Mouse (Mus musculus): ENCODE data around the gene Dpysl4.

Gene Dpysl4

GRCm38 (mm10) chr7:139092676-139093075, 6.9 kb downstream of the Dpysl4 start:
- H3K9me3 ChIP-seq (ENCODE audit: low read length) = no peaks in the 10 kb centered on the region
- H3K4me1 ChIP-seq (replicated peaks; ENCODE audit: low read depth, low read length) = peaks cover 11% of the 10 kb centered on the region; the same call in 1 of the 2 replicates
- H3K4me3 ChIP-seq (replicated peaks; ENCODE audit: low read length) = no peak overlapping the region
- no peak for TF ChIP-seq NANOG (IDR thresholded peaks at IDR 0.05; ENCODE audit: borderline replicate concordance, low read length)
- TF ChIP-seq POU5F1 (IDR thresholded peaks at IDR 0.05; ENCODE audit: borderline replicate concordance, low read length) = no peak
- no peak for TF ChIP-seq CTCF (conservative IDR thresholded peaks at IDR 0.05; ENCODE audit: low read length)
- no peaks in the 10 kb centered on the region for H3K36me3 ChIP-seq (ENCODE audit: insufficient read depth, low read length)
- peaks cover 60% of the 10 kb centered on the region for H3K27me3 ChIP-seq (ENCODE audit: insufficient read depth, low read length)

DNA sequence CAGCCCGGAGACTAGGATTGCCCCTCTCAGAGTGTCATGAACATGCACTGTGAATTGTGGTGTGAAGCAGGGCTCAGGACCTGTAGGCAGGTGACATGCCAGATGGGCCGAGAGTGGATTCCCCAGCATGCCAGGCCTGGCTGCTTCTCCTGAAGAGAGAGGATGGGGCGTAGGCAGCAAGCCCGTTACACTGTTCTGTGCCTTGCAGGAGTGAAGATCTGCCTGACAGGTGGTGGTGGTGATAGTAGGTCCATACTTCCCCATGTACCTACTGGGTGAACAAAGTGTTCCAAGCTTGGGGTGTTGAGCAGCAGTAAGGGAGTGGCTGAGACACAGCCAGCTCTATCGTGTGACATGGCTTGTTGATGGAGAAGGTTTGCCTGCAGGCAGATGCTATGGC, 7.3 kb downstream of the Dpysl4 start:
- H3K9me3 ChIP-seq (ENCODE audit: low read length) = no peaks in the 10 kb centered on the region

GRCm38 (mm10) chr7:139093781-139094180, 8.0 kb downstream of the Dpysl4 start:
- Histone ChIP-seq H3K9me3 (ENCODE audit: low read length) (no peaks in the 10 kb centered on the region), H3K27me3 (ENCODE audit: insufficient read depth, low read length) (peaks cover 52% of the 10 kb centered on the region), H3K4me1 (replicated peaks; ENCODE audit: low read depth, low read length) (peaks cover 11% of the 10 kb centered on the region; the same call in 1 of the 2 replicates), H3K4me3 (replicated peaks; ENCODE audit: low read length) (no peak overlapping the region), H3K36me3 (ENCODE audit: insufficient read depth, low read length) (no peaks in the 10 kb centered on the region)
- TF ChIP-seq POU5F1 (IDR thresholded peaks at IDR 0.05; ENCODE audit: borderline replicate concordance, low read length) (no peak), CTCF (conservative IDR thresholded peaks at IDR 0.05; ENCODE audit: low read length) (no peak), NANOG (IDR thresholded peaks at IDR 0.05; ENCODE audit: borderline replicate concordance, low read length) (no peak)

More for the DNA sequence above, 7.3 kb downstream of the Dpysl4 start:
- H3K4me1 ChIP-seq (replicated peaks; ENCODE audit: low read depth, low read length) = peaks cover 11% of the 10 kb centered on the region; the same call in 1 of the 2 replicates
- no peak for TF ChIP-seq CTCF (conservative IDR thresholded peaks at IDR 0.05; ENCODE audit: low read length)
- TF ChIP-seq NANOG (IDR thresholded peaks at IDR 0.05; ENCODE audit: borderline replicate concordance, low read length) = no peak
- no peak for TF ChIP-seq POU5F1 (IDR thresholded peaks at IDR 0.05; ENCODE audit: borderline replicate concordance, low read length)
- H3K36me3 ChIP-seq (ENCODE audit: insufficient read depth, low read length) = no peaks in the 10 kb centered on the region
- H3K27me3 ChIP-seq (ENCODE audit: insufficient read depth, low read length) = peaks cover 58% of the 10 kb centered on the region
- H3K4me3 ChIP-seq (replicated peaks; ENCODE audit: low read length) = no peak overlapping the region

GRCm38 (mm10) chr7:139094761-139095160, 9.0 kb downstream of the Dpysl4 start:
- H3K4me1 ChIP-seq (replicated peaks; ENCODE audit: low read depth, low read length) = peaks cover 11% of the 10 kb centered on the region; the same call in 1 of the 2 replicates
- peaks cover 45% of the 10 kb centered on the region for H3K27me3 ChIP-seq (ENCODE audit: insufficient read depth, low read length)
- H3K9me3 ChIP-seq (ENCODE audit: low read length) = no peaks in the 10 kb centered on the region
- no peak overlapping the region for H3K4me3 ChIP-seq (replicated peaks; ENCODE audit: low read length)
- no peak for TF ChIP-seq NANOG (IDR thresholded peaks at IDR 0.05; ENCODE audit: borderline replicate concordance, low read length)
- no peak for TF ChIP-seq CTCF (conservative IDR thresholded peaks at IDR 0.05; ENCODE audit: low read length)
- no peak for TF ChIP-seq POU5F1 (IDR thresholded peaks at IDR 0.05; ENCODE audit: borderline replicate concordance, low read length)
- H3K36me3 ChIP-seq (ENCODE audit: insufficient read depth, low read length) = no peaks in the 10 kb centered on the region

GRCm38 (mm10) chr7:139095282-139095681, 9.5 kb downstream of the Dpysl4 start:
- Histone ChIP-seq H3K9me3 (ENCODE audit: low read length) (no peaks in the 10 kb centered on the region), H3K27me3 (ENCODE audit: insufficient read depth, low read length) (peaks cover 44% of the 10 kb centered on the region), H3K4me1 (replicated peaks; ENCODE audit: low read depth, low read length) (peaks cover 11% of the 10 kb centered on the region; the same call in 1 of the 2 replicates), H3K4me3 (replicated peaks; ENCODE audit: low read length) (no peak overlapping the region), H3K36me3 (ENCODE audit: insufficient read depth, low read length) (no peaks in the 10 kb centered on the region)
- TF ChIP-seq NANOG (IDR thresholded peaks at IDR 0.05; ENCODE audit: borderline replicate concordance, low read length) = no peak
- no peak for TF ChIP-seq POU5F1 (IDR thresholded peaks at IDR 0.05; ENCODE audit: borderline replicate concordance, low read length)
- no peak for TF ChIP-seq CTCF (conservative IDR thresholded peaks at IDR 0.05; ENCODE audit: low read length)

DNA sequence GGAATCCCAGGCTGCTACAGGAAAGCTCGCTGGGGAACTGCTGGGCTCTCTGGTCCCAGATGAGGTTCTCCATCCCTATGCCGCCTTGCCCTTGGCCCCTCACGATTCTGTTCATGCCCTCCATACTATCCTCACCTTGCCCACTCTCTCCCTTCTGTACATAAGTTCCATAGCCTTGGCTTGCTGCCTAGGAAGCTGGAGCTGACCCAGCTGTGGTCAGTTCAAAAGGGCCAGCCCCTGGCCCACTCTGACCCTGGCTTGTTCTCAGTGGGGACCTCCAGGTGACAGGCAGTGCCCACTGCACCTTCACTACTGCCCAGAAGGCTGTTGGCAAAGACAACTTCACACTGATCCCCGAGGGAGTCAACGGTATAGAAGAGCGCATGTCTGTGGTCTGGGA, 10.6 kb downstream of the Dpysl4 start:
- no peaks in the 10 kb centered on the region for H3K36me3 ChIP-seq (ENCODE audit: insufficient read depth, low read length)
- H3K9me3 ChIP-seq (ENCODE audit: low read length) = no peaks in the 10 kb centered on the region
- H3K4me3 ChIP-seq (replicated peaks; ENCODE audit: low read length) = no peak overlapping the region
- TF ChIP-seq NANOG (IDR thresholded peaks at IDR 0.05; ENCODE audit: borderline replicate concordance, low read length) = no peak
- no peak for TF ChIP-seq POU5F1 (IDR thresholded peaks at IDR 0.05; ENCODE audit: borderline replicate concordance, low read length)
- TF ChIP-seq CTCF (conservative IDR thresholded peaks at IDR 0.05; ENCODE audit: low read length) = no peak
- peaks cover 37% of the 10 kb centered on the region for H3K27me3 ChIP-seq (ENCODE audit: insufficient read depth, low read length)
- peaks cover 11% of the 10 kb centered on the region; the same call in 1 of the 2 replicates for H3K4me1 ChIP-seq (replicated peaks; ENCODE audit: low read depth, low read length)

DNA sequence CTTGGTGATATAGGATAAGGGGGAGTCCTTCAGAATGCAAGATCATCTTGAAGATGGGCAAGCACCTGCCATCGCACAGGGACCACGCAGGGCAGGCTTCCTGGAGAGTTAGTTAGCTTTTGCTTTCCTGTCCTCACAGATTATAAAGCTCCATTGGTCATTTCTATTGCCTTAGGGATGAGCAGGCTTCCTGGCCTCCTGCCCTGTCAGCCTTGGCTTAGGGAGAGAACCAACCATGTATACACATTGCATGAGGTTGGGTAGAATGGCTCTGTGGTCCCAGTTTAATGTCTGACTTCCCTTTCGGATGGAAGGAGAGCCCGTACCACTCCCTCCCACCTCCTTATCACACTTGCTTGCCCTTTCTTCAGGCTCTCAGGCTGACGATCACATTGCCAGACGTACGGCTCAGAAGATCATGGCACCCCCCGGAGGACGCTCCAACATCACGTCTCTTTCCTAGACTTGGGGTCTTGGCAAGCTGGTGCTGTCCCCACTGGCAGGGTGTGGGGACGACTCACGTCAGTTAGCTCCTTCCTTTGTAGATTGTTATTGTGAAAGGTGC, 14.8 kb downstream of the Dpysl4 start:
- no peaks in the 10 kb centered on the region for H3K36me3 ChIP-seq (ENCODE audit: insufficient read depth, low read length)
- no peak for TF ChIP-seq CTCF (conservative IDR thresholded peaks at IDR 0.05; ENCODE audit: low read length)
- no peak for TF ChIP-seq POU5F1 (IDR thresholded peaks at IDR 0.05; ENCODE audit: borderline replicate concordance, low read length)
- no peak for TF ChIP-seq NANOG (IDR thresholded peaks at IDR 0.05; ENCODE audit: borderline replicate concordance, low read length)
- H3K9me3 ChIP-seq (ENCODE audit: low read length) = no peaks in the 10 kb centered on the region
- no peak overlapping the region for H3K4me3 ChIP-seq (replicated peaks; ENCODE audit: low read length)
- H3K27me3 ChIP-seq (ENCODE audit: insufficient read depth, low read length) = peaks cover 31% of the 10 kb centered on the region
- no peaks in the 10 kb centered on the region for H3K4me1 ChIP-seq (replicated peaks; ENCODE audit: low read depth, low read length)

DNA sequence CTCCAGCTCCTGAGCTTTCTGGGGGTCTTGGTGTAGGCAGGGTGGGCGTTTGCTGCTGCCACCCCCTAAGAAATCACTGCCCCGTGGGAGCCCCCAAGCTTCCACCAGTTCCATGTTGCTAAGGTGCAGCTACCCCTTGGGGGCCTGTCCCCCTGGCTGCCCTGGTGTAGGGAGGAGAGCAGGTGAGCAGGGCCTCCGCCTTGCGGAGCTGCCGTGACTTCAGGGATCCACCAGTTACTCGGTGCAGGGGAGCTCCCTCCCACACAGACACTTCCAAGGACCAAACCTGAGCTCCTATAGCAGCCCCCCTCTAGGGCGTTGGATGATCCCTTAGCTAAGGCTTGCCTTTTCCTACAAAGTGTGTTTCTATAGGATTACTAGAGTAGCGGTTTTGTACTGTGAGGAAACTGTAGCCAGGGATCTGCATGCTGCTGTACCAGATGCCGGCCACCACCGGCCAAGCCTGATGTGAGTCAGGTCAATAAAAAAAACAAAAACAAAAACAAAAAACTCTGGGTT, 15.5 kb downstream of the Dpysl4 start:
- TF ChIP-seq CTCF (conservative IDR thresholded peaks at IDR 0.05; ENCODE audit: low read length) = no peak
- TF ChIP-seq POU5F1 (IDR thresholded peaks at IDR 0.05; ENCODE audit: borderline replicate concordance, low read length) = no peak
- no peak for TF ChIP-seq NANOG (IDR thresholded peaks at IDR 0.05; ENCODE audit: borderline replicate concordance, low read length)
- H3K9me3 ChIP-seq (ENCODE audit: low read length) = no peaks in the 10 kb centered on the region
- peaks cover 27% of the 10 kb centered on the region for H3K27me3 ChIP-seq (ENCODE audit: insufficient read depth, low read length)
- no peak overlapping the region for H3K4me3 ChIP-seq (replicated peaks; ENCODE audit: low read length)
- no peaks in the 10 kb centered on the region for H3K4me1 ChIP-seq (replicated peaks; ENCODE audit: low read depth, low read length)
- no peaks in the 10 kb centered on the region for H3K36me3 ChIP-seq (ENCODE audit: insufficient read depth, low read length)

All from E14TG2a.4 (cell line).